Mouse (Mus musculus) left cerebral cortex, adult 11 months (tissue): Measurements from ENCODE around the gene Siglec1.
A peak's percentile ranks its signal among the peaks of the same experiment; 100 is the strongest.
"Not testable (repeated sequence)": the region's sequence is repeated elsewhere in the genome, so short reads cannot be mapped to it uniquely, and the experiment has no call there.

Experiments used
- DNase-seq: peaks from one replicate; pipeline ENCODE4 v3.0.0; 2022; ENCODE audit warnings: low spot score

Gene Siglec1

GRCm38 (mm10) chr2:131052862-131053418 is 33.6 kb downstream of the Siglec1 start:
- no peak for DNase-seq

- no peak for DNase-seq
Measured at GRCm38 (mm10) chr2:131052043-131052442, 34.5 kb downstream of the Siglec1 start.

GRCm38 (mm10) chr2:131046025-131046424 is 40.5 kb downstream of the Siglec1 start:
- no peak for DNase-seq

- no peak for DNase-seq
Measured at GRCm38 (mm10) chr2:131044989-131045720, 41.4 kb downstream of the Siglec1 start.

- no peak for DNase-seq
Measured at GRCm38 (mm10) chr2:131044354-131044852, 42.2 kb downstream of the Siglec1 start.

DNA sequence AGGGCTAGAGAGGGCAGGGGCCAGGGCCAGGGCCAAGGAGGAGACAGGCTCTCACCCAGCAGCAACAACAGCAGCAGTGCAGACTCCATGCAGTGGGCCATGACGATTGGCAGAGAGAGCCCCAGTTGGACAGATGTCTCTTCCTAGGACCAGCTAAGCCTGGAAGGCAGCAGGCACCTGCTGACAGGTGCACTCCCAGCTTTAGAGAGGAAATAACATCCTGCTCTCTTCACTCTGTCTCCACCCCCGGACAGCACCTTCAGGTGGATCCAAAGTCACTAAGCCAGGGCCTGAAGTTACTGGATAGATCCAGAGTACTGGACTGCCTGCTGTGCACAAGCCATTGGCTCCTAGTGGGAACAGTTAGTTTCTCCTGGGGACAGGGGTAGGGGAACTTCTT is 43.6 kb downstream of the Siglec1 start, which contains the start of gene Gfra4:
Gfra4 (minus strand) TSS at position 101 of the 400 bp plus-strand sequence.
- DNase-seq = no peak

DNA sequence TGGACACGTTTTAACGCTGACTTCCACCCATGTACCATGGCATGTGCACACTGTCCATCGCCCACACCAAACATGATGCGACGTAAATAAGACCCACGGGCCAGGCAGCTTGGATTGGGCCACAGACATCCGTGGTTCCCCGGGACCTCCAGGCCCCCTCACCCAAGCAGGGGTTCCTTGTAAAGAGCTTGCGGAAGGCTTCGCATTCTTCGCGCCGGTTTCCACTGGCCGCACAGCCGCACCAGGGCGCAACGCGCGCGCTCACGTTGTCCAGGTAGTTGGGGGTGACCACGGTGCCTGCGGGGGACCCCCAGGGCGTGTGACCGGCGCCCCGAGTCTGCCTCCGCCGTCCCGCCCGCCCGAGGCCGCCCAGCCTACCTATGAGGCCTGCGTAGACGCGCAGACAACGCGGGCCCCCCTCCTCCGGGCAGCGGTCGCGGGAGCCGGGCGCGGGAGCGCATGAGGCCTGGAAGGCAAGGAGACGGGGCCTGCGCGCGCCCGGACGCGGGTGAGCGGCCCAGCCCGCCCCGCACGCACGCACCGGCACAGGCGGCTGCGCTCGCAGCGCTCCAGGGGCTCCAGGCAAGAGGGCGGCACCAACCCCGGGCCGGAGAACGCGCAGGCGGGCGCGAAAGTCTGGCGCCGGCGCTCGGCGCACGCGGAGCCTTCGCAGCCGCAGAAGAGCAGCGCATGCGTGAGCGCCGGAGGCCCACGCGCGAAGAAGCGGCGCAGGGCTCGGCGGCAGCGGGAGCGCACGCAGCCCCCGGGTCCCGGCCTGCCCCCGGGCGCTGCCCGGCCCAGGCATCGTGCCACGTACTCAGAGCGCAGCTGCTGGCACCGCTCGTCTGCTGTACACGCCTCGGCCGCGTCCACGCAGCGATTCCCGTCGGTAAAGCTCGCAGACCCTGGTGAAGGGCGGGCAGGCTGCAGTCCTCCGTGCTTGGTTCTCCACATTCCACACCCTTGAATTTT is 45.4 kb downstream of the Siglec1 start:
- DNase-seq = peak; percentile 68

DNA sequence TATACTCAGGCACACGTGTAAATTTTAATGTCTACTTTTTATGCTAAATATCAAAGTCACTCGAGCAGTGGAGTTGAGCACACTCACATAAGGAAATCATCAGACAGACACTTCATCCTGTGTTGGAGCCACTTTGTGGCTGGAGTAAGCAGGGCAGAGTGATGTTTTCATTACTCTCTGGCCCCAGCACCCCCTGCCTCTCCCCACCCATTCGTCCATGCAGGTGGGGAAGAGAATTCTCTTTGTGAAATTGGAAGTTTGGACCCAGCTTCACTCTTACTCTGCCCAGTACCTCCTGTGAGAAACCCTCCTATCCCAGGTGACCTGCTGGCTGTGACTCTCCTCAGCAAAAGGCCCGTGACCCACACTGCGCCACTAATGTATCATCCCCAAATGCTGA is 47.9 kb downstream of the Siglec1 start:
- DNase-seq = no peak

- no peak for DNase-seq
Measured at GRCm38 (mm10) chr2:131038197-131038596, 48.4 kb downstream of the Siglec1 start.

DNA sequence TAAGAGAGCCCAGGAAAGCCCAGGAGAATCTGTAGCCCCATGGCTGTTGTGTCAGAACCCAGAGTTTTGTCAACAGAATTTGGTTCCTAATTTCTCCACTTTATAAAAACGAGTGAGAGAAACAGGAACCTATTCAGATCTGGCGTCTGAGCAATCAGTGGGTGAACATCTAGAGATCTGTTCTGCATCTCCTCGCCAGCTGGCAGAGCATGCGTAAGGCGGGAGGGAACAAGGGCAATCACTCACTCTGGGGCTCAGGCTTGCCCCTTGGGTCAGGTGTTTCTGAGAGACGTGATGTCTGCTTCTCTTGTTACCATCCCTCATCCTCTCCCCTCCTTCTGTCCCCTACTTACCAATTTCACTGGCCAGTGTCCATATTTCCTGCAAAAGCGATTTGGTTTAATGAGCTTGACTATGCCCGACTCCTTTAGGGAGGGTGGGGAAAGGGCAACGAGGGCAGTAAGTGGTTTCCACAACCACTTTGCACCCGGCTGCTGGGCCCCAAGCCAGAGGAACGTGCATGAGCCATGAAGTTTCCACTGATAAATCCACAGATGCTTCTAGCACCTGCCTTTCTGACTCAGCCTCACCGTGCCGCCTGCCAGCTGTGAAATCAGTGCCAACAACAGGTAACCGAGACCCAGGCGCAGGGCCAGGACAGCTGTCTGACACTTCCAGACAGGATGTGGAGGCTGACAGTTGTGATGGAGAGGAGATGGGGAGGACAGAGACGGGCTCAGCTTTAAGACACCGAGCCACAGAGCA is 49.2 kb downstream of the Siglec1 start:
- no peak for DNase-seq

DNA sequence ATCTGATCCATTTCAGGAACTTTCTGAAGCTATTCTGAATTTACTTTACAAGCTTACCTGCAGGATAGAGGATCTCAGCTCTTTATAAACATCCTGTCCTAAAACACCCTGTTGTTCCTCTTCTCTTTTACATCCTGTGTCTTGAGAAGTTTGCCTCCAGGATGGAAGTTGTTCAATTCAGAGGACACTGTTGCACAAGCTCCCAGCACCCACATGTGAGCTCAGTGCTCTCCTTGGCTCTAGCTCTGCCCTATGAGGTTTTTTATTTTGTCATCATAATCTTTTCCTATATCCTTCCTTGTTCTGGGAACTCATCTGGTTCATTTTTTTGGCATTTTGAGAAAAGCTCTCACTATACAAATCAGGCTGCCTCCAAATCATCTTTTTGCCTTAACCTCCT is 49.8 kb downstream of the Siglec1 start:
- DNase-seq = no peak

- DNase-seq = no peak
Measured at GRCm38 (mm10) chr2:131036343-131036742, 50.2 kb downstream of the Siglec1 start.

DNA sequence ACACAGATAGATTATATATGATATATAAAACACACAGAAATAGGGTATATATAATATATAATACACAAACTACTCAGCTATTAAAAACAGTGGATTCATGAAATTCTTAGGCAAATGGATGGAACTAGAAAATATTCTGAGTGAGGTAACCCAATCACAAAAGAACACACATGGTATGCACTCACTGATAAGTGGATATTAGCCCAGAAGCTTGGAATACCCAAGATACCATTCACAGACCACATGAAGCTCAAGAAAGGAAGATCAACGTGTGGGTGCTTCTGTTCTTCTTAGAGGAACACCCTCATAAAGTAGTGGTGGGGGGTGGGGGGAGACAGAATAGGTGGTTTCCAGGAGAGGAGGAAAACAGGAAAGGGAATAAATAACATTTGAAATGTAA is 55.2 kb downstream of the Siglec1 start:
- not testable (repeated sequence) for DNase-seq

GRCm38 (mm10) chr2:131030998-131031397 is 55.6 kb downstream of the Siglec1 start:
- DNase-seq = no peak

DNA sequence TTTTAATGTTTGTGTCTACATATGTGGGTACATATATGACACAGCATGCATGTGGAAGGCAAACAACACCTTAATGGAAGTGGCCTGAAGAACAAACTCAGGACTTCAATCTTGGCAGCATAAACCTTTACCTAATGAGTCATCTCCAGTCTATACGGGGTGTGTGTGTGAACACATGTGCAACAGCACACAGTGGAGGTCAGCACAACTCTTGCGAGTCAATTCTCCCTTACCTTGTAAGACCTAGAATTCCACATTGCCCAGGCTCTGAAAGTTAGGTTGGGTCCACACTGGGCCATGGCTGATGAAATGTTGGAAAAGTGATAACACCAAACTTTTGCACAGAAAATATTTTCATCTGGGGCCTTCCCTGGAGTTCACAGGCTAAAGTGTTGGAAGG is 56.0 kb downstream of the Siglec1 start:
- no peak for DNase-seq

DNA sequence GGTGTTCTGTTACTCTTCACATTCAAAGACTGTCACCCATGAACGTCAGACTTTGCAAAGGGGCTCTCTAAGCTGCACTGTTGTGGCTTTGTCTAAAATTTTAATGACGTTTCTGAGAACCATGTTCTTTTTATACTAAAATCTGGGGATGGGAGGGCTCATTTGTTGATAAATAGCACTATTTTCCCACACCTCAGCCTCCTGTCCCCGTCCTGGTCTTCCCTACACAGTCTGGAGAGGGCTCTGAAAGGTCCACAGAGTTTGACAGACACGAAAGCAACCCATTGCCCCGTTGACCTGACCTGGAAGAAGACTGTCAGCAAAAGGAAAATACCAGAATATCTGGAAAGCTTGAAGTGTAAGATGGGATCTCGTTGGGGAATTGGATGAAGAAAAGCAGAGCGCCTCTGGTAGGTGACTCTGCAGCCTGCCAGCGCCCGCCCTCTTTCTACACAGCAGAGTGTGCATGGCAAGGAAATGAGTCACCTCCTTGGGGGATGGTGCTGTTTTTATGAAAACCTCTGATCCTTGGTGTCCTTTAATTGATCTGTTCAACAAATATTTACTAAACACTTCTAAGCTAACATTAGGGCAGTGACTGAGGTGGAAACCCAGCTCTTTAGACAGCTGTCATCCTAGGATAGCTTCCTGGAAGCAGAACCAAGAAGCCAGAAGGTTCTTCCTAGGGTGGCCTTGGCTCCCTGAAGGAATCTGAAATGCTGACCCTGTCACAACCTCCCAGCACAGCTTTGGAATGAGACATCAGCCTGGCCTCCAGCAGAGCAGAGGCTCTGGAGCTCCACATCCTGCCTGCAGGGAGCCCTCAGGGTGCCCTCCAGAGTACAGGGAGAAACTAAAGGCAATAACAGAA is 57.3 kb downstream of the Siglec1 start:
- DNase-seq = no peak

DNA sequence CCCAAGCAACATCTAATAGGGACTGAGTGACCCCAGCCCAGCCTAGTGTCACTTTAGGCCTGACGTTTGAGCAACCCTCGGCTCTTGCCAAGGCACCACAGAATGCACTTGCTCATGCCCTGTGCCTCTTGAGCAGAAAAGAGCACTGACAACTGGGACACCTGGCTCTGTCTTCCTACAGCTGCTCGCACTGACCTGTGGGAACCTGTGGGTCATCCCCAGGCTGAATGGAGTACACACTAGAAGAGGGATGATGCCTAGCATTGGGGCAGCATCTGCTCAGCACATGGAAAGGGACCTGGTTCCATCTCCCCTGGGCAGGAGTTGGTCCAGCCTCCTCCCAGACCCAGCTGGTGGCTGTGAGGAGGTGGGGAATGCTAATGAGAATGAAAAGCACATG is 59.6 kb downstream of the Siglec1 start:
- no peak for DNase-seq

GRCm38 (mm10) chr2:131025230-131025629 is 61.3 kb downstream of the Siglec1 start:
- DNase-seq = no peak
